Mouse (Mus musculus): Measurements from ENCODE around the gene Vegfb.

- TF ChIP-seq CTCF (IDR thresholded peaks at IDR 0.05; ENCODE audit: borderline replicate concordance, insufficient read depth, low read length) (no peak), POLR2A (IDR thresholded peaks at IDR 0.05; ENCODE audit: low read depth, low read length) (peak; percentile 41; the same call in 1 of the 2 replicates)
Measured at GRCm38 (mm10) chr19:6975537-6976521, 11.6 kb downstream of the Vegfb start, which contains the start of gene Plcb3.
